Mouse (Mus musculus) thymus, adult 2 months (tissue): ENCODE measurements at regions not wholly inside any gene's neighbourhood (a gene's known extent, or its start where the extent isn't known, plus 50 kb on each side); places are given as distances from the start of the nearest gene placed in this dataset.
A peak's percentile ranks its signal among the peaks of the same experiment; 100 is the strongest.

Experiments
- DNase-seq: peaks from one replicate; pipeline ENCODE4 v3.0.0; 2021
- H3K27ac ChIP-seq: fragments of 200-500 bp; 2 replicates; pipeline ENCODE4 v1.5.1; 2012; ENCODE audit warnings: low read length, control low read depth; ENCODE audit not compliant: control insufficient read depth, insufficient read depth
- H3K27me3 ChIP-seq: fragments of 200-500 bp; 2 replicates; pipeline ENCODE4 v1.6.1; 2012; ENCODE audit warnings: mild to moderate bottlenecking, low read length, moderate library complexity, mixed read lengths; ENCODE audit not compliant: control insufficient read depth, insufficient read depth
- H3K36me3 ChIP-seq: fragments of 200-500 bp; 2 replicates; pipeline ENCODE4 v1.6.1; 2012; ENCODE audit warnings: mild to moderate bottlenecking, low read length, moderate library complexity; ENCODE audit not compliant: control insufficient read depth, insufficient read depth
- H3K4me1 ChIP-seq: fragments of 200-500 bp; replicated peaks from 2 replicates; pipeline ENCODE4 v1.6.1; 2012; ENCODE audit warnings: low read length; ENCODE audit not compliant: control insufficient read depth, insufficient read depth
- H3K4me3 ChIP-seq: fragments of 200-500 bp; 2 replicates; pipeline ENCODE4 v1.5.1; 2012; ENCODE audit warnings: mild to moderate bottlenecking, low read length, control low read depth, moderate library complexity; ENCODE audit not compliant: control insufficient read depth, insufficient read depth
- CTCF ChIP-seq: fragments of 200-500 bp; IDR thresholded peaks from 2 replicates; pipeline ENCODE4 v1.5.1; 2012; ENCODE audit warnings: mild to moderate bottlenecking, control low read depth, low read length, moderate library complexity, borderline replicate concordance; ENCODE audit not compliant: control insufficient read depth, poor library complexity, insufficient read depth; ENCODE audit errors: extremely low read depth
- POLR2A ChIP-seq: fragments of 200-500 bp; IDR thresholded peaks from 2 replicates; pipeline ENCODE4 v1.6.1; 2012; ENCODE audit warnings: mild to moderate bottlenecking, low read length, control low read depth, moderate library complexity; ENCODE audit not compliant: control insufficient read depth, poor library complexity, insufficient read depth; ENCODE audit errors: extremely low read depth
- WGBS: fragments of 180-500 bp; shearing (Covaris S2); methylation state at CpG from one replicate; pipeline ENCODE4 v1.1.7; 2018; 5-methylcytosine and 5-hydroxymethylcytosine counted together

DNA sequence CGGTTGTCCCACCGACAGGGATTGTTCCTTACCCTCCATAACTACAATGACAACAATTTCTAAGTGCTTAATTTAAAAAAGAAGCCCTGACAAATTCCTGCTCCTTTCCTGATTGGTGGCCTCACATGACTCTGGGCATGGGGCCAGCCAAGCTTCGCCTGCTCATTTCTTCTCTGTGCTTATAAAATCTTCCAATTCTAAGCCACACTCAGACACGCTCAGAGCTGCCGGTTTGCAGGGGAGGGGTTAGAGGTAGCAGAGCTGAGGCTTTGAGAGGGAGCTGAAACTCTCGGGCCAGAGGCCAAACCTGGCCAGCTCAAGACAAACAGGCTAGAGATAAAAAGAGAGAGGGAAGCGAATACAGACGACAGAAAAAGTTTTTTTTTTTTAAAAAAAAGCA lies 286.6 kb downstream of the H2al1j start:
- no peaks in the 10 kb centered on the region for H3K27me3 ChIP-seq
- WGBS, result 42% methylated on average over 8 of the region's 8 CpGs
- no peak overlapping the region for H3K27ac ChIP-seq
- no peaks in the 10 kb centered on the region for H3K36me3 ChIP-seq
- no peak overlapping the region for H3K4me3 ChIP-seq
- TF ChIP-seq POLR2A (no peak), CTCF (no peak)
- no peaks in the 10 kb centered on the region for H3K4me1 ChIP-seq
- no peak for DNase-seq

DNA sequence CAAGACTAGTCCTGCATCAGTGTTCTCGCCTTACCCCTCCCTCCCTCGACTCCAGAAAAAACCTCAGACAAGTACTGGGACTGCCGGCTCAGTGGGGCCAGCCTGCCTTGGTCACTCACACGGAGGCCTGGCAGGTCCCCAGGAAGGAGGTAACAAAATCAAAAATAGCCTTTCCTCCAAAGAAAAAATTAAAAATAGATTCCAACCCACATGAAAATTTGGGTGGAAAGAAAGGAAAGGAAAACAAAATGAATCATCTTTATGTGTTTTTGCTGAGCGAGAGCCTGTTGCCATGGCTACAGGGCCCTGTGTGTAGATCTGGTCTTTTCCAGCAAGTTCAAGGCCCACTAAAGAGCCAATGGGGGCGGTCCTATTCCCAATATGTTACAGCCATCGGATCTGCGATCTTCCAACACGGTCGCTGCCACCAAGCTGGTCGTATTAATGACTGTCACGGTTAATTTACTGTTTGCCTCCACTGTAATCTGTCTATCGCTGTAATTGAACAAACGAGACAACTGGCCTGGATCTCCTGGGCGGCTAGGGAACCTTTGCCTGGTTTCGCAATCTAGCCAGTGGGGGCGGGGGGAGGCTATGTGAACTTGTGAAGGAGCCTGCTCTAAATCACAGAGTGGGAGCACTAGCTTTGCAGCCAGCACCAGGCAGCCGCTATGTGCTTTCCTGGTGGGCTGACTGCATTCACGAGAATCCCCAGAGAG lies 293.6 kb downstream of the H2al1j start:
- Histone ChIP-seq H3K27me3 (no peaks in the 10 kb centered on the region), H3K4me1 (no peaks in the 10 kb centered on the region), H3K4me3 (no peak overlapping the region), H3K36me3 (no peaks in the 10 kb centered on the region), H3K27ac (no peak overlapping the region)
- WGBS, result 84% methylated on average over 19 of the region's 19 CpGs
- no peak for DNase-seq
- no peak for TF ChIP-seq CTCF
- TF ChIP-seq POLR2A, result no peak

DNA sequence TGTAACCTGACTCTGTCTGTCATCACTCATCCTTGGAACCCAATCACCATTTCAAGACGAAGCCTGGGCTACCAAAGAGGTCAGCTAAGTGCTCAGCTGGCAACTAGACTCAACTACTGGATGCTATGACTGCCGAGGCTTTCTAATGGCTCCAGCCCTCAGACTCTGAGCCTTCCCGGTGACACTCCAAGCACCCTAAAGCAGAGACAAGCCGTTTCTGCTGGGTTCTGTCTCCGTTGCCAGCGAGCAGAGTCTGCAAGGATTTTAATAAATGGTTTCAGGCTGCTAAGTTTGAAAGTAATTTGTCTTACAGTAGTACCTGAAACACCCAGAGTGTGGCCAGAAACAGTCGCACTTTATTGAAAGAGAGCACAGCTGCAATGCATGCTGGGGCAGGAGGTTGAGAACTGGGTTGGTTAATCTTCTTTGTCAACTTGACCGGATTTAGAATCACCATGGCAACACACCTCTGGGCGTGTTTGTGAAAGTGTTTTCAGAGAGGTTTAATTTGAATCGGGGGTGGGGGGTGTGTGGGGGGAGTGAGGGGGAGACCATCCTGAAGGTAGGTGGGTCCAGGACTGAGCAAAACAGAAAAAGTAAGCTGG lies 298.8 kb downstream of the H2al1j start:
- H3K4me1 ChIP-seq, result no peaks in the 10 kb centered on the region
- no peak for DNase-seq
- H3K4me3 ChIP-seq, result no peak overlapping the region
- H3K27ac ChIP-seq, result no peak overlapping the region
- TF ChIP-seq POLR2A, result no peak
- TF ChIP-seq CTCF, result no peak
- 90% methylated on average over 10 of the region's 10 CpGs for WGBS
- H3K27me3 ChIP-seq, result no peaks in the 10 kb centered on the region
- no peaks in the 10 kb centered on the region for H3K36me3 ChIP-seq

DNA sequence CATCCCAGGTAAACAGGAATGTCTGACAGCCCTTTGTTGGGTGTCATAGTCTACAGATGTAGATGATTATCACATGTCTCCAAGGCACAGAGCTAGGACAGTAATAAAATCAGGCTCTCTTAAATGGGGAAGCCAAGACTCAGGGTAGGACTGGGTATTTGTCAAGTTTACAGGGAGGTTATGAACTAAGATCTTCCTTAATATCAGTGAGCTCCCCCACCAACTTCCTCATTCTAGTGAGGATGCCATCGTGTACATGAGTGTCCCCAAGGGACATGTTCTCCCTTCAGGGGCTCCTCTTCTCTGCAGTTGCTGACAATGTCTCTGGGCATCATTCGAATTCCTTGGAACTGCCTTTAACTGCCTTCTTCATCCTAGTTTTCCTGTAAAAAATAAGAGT lies 301.7 kb downstream of the H2al1j start:
- no peak for TF ChIP-seq CTCF
- no peak for TF ChIP-seq POLR2A
- WGBS, result 51% methylated on average over 2 of the region's 2 CpGs
- peaks cover 11% of the 10 kb centered on the region for H3K4me1 ChIP-seq
- H3K27me3 ChIP-seq, result no peaks in the 10 kb centered on the region
- DNase-seq, result no peak
- no peak overlapping the region for H3K27ac ChIP-seq
- no peaks in the 10 kb centered on the region for H3K36me3 ChIP-seq
- no peak overlapping the region for H3K4me3 ChIP-seq

DNA sequence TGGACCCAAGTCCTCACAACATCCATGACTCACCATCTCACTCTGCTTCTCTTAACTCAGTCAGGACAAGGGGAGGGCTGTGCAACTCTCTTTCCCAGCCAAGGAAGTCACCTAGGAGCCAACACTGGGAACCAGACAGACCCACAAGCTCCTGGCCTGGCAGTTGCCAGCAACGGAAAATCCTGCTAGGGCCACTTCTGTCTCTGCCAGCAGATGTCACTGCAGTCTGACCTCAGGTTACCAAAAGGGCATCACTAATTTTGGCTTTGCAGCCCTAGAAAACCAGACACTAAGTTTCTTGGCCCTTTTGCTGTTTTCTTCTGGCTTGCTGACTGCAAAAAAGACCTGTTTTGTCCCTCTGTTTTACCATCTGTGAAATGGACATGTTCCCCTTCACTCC lies 302.3 kb downstream of the H2al1j start:
- H3K27ac ChIP-seq, result no peak overlapping the region
- H3K27me3 ChIP-seq, result no peaks in the 10 kb centered on the region
- peaks cover 11% of the 10 kb centered on the region for H3K4me1 ChIP-seq
- TF ChIP-seq POLR2A (no peak), CTCF (peak; percentile 23; the same call in 1 of the 2 replicates)
- DNase-seq, result peak; percentile 51
- WGBS, result 6% methylated on average over 1 of the region's 1 CpGs
- no peak overlapping the region for H3K4me3 ChIP-seq
- H3K36me3 ChIP-seq, result no peaks in the 10 kb centered on the region

DNA sequence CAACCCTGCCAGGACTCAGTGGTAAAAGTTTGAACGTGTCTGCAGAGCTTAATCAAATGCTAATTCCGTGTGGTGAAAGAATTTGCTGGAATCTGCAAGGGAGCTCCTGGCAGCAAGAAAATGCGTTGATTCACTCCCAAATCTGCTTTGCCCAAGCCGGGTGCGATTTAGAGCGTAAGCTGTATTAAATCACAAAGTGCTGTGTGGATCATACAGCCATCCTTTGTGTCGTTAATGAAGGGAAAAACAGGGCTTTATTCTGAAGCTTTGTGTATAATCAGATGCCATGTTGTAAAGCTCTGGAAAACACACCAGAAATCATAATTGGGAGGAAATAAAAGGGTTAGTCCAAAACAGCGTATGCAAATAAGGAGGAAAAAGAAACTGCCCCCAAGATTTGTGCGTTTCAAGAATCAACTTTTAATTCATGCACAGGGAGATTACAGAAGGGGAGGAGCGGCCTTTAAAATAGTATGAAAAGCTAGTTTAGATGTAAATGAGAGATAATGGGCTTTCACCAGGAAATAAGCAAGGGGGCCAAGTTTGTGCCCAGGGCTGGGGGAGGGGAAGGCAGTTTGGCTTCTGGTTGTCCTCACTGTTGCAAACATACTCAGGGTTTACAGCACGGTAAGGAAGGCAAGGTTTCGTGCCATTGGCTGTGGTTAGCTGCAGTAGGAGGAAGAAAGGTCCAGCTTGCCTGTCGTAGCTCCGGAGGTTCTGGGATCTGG lies 303.7 kb downstream of the H2al1j start:
- Histone ChIP-seq H3K4me3 (peak overlapping the region; percentile 51), H3K4me1 (peaks cover 11% of the 10 kb centered on the region), H3K36me3 (no peaks in the 10 kb centered on the region), H3K27ac (no peak overlapping the region), H3K27me3 (no peaks in the 10 kb centered on the region)
- 31% methylated on average over 14 of the region's 14 CpGs for WGBS
- TF ChIP-seq CTCF (no peak), POLR2A (no peak)
- DNase-seq, result peak; percentile 9
